Mouse (Mus musculus) liver, adult 2 months (tissue): ENCODE measurements around the gene Rab10.

Experiments used
- CTCF ChIP-seq: fragments of 200-500 bp; IDR thresholded peaks from 2 replicates; pipeline ENCODE4 v1.5.1; 2011; ENCODE audit warnings: low read depth, low read length, control low read depth
- POLR2A ChIP-seq: fragments of 200-500 bp; IDR thresholded peaks from 2 replicates; pipeline ENCODE4 v1.6.1; 2011; ENCODE audit warnings: low read length, control low read depth; ENCODE audit not compliant: insufficient read depth; ENCODE audit errors: extremely low read depth

DNA sequence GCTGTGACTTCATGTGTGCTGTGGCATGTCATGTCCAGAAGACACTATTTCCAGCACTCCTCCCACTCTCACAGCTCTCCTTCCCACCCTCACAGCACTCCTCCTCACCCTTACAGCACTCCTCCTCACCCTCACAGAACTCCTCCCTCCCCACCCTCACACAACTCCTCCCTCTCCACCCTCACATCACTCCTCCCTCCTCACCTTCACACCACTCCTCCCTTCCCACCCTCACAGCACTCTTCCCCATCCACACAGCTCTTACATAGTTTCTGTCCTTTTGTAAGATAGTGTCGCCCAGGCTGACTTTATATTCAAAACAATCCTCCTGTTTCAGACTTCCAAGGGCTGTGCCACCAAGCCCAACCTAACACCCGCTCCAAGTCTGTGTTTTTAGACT, 86.4 kb downstream of the Rab10 start:
- TF ChIP-seq POLR2A (no peak), CTCF (no peak)
